Mouse (Mus musculus) kidney, embryonic 14.5 days (tissue): ENCODE data around the gene Tubgcp4. TPM values are rescaled to one million over a fixed set of nuclear protein-coding genes. Genes with fewer than 3 reads are reported as not detected.

Experiments used
- ATAC-seq: fragments of 200-750 bp; cut with Nextera tagmentation; 2 replicates; pipeline ENCODE4 v1.8.0; 2017; ENCODE audit warnings: moderate number of reproducible peaks, mild to moderate bottlenecking, moderate TSS enrichment, moderate library complexity; ENCODE audit not compliant: low FRiP score, low TSS enrichment
- H3K27ac ChIP-seq: fragments of 300-500 bp; sonication (generic); 2 replicates; pipeline ENCODE4 v1.5.1; 2014; ENCODE audit warnings: low read depth, mild to moderate bottlenecking, low read length, moderate library complexity, mixed read lengths
- H3K27me3 ChIP-seq: fragments of 300-500 bp; sonication (generic); 2 replicates; pipeline ENCODE4 v1.6.1; 2014; ENCODE audit warnings: mild to moderate bottlenecking, low read length; ENCODE audit not compliant: control insufficient read depth, insufficient read depth
- H3K36me3 ChIP-seq: fragments of 300-500 bp; sonication (generic); 2 replicates; pipeline ENCODE4 v1.6.1; 2014; ENCODE audit warnings: low read length, mixed read lengths; ENCODE audit not compliant: control insufficient read depth, insufficient read depth
- H3K4me1 ChIP-seq: fragments of 300-500 bp; sonication (generic); 2 replicates; pipeline ENCODE4 v1.6.1; 2014; ENCODE audit warnings: low read length, mixed read lengths; ENCODE audit not compliant: control insufficient read depth, insufficient read depth
- H3K4me2 ChIP-seq: fragments of 300-500 bp; sonication (generic); replicated peaks from 2 replicates; pipeline ENCODE4 v1.6.1; 2014; ENCODE audit warnings: low read depth, mild to moderate bottlenecking, low read length
- H3K4me3 ChIP-seq: fragments of 300-500 bp; sonication (generic); 2 replicates; pipeline ENCODE4 v1.5.1; 2014; ENCODE audit warnings: mild to moderate bottlenecking, low read length
- H3K9ac ChIP-seq: fragments of 300-500 bp; sonication (generic); 2 replicates; pipeline ENCODE4 v1.6.1; 2014; ENCODE audit warnings: low read depth, mild to moderate bottlenecking, low read length, moderate library complexity
- H3K9me3 ChIP-seq: fragments of 300-500 bp; sonication (generic); 2 replicates; pipeline ENCODE4 v1.6.1; 2016; ENCODE audit warnings: low read length; ENCODE audit not compliant: control insufficient read depth
- WGBS: fragments of 180-500 bp; shearing (Covaris S2); extraction: QIAGEN DNeasy Blood & Tissue Kit; methylation state at CpG from one replicate; pipeline ENCODE4 v1.1.7; 2014; 5-methylcytosine and 5-hydroxymethylcytosine counted together
- polyA plus RNA-seq: library from polyadenylated mRNA; unstranded; fragments of >200 nt; fragmentation: Nextera tagmentation; extraction: Ambion mirVana; gene quantifications from 2 replicates; pipeline ENCODE4 v1.2.1, GENCODE M21; 2014

Gene Tubgcp4
- polyA plus RNA-seq, 1 experiment from 2014 or later = 59.9 TPM

DNA sequence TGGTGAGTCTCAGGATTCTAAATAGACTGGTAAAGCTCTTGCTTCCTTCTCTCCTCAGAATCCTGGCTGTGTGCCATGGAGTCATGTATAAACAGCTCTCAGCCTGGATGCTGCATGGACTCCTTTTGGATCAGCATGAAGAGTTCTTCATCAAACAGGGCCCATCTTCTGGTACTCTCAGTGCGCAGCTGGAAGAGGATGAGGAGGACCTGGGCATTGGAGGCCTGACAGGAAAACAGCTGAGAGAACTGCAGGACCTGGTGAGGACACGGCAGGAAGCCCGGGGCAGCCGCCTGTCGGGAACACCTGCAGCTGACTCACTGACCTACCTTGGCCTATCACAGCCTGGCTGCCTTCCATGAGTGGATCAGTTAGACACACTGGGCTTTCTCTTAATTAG lies 13.0 kb downstream of the Tubgcp4 start:
- Histone ChIP-seq H3K27ac (no peak overlapping the region), H3K4me2 (no peak overlapping the region), H3K27me3 (no peaks in the 10 kb centered on the region), H3K4me3 (no peak overlapping the region), H3K9ac (no peak overlapping the region), H3K4me1 (no peaks in the 10 kb centered on the region), H3K36me3 (peaks cover 72% of the 10 kb centered on the region), H3K9me3 (no peaks in the 10 kb centered on the region)
- 89% methylated on average over 5 of the region's 5 CpGs for WGBS
- ATAC-seq = no peak

DNA sequence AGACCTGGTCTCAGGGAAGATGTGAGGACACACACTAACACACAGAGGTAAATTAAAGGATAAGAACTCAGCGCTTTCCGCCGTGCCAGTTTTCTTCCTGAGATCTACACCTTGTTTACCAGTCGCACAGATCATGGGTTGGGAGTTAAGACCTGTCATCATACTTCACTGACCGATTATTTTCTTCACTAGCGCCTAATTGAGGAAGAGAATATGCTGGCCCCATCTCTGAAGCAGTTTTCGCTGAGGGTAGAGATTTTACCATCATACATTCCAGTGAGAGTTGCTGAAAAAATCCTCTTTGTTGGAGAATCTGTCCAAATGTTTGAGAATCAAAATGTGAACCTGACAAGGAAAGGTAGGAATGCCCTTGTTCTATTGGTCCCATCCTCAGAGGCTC lies 13.7 kb downstream of the Tubgcp4 start:
- Histone ChIP-seq H3K36me3 (peaks cover 74% of the 10 kb centered on the region), H3K4me2 (no peak overlapping the region), H3K9ac (no peak overlapping the region), H3K4me3 (no peak overlapping the region), H3K27me3 (no peaks in the 10 kb centered on the region), H3K9me3 (no peaks in the 10 kb centered on the region), H3K4me1 (no peaks in the 10 kb centered on the region), H3K27ac (no peak overlapping the region)
- WGBS = 98% methylated on average over 7 of the region's 7 CpGs
- no peak for ATAC-seq

DNA sequence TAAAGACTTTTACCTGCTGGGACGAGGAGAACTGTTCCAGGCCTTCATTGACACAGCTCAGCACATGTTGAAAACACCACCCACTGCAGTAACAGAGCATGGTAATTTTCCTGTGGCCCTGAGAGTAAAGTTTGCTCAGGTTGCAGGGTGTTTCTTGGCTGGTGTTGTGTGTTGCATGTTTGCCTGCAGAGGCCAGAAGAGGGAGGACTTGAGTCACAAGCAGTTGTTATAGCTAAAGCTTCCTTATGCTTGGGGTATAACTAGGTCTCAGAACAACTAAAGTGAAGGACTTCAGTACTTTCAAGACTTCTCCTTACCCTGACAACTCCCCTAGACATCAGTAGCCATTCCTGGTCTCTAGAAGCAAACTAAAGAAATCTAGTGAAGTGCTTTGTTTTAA lies 18.1 kb downstream of the Tubgcp4 start:
- Histone ChIP-seq H3K9ac (no peak overlapping the region), H3K27me3 (no peaks in the 10 kb centered on the region), H3K9me3 (no peaks in the 10 kb centered on the region), H3K4me3 (no peak overlapping the region), H3K27ac (no peak overlapping the region), H3K4me2 (no peak overlapping the region), H3K4me1 (no peaks in the 10 kb centered on the region), H3K36me3 (peaks cover 94% of the 10 kb centered on the region)
- no peak for ATAC-seq
- 68% methylated on average over 1 of the region's 1 CpGs for WGBS

DNA sequence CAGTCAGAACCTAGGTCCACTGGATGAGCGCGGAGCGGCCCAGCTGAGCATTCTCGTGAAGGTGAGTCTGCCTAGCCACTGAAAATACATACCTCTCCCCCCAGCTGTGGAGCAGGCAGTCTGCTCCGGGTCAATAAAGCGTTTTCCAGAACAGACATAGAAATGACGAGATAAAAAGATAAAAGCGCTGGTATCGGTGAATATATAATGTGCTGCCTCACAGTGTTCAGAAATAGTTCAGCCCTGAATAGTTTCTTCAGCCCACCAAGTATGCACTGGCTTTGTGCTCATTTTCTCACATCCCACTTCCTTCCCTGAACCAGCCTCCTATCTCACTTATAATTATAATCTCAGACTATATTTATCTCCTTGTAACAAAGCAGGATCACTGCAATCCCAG lies 25.0 kb downstream of the Tubgcp4 start:
- Histone ChIP-seq H3K9me3 (no peaks in the 10 kb centered on the region), H3K27me3 (no peaks in the 10 kb centered on the region), H3K27ac (no peak overlapping the region), H3K4me3 (no peak overlapping the region), H3K36me3 (peaks cover 99% of the 10 kb centered on the region), H3K9ac (no peak overlapping the region), H3K4me2 (no peak overlapping the region), H3K4me1 (no peaks in the 10 kb centered on the region)
- 91% methylated on average over 9 of the region's 9 CpGs for WGBS
- ATAC-seq = no peak

DNA sequence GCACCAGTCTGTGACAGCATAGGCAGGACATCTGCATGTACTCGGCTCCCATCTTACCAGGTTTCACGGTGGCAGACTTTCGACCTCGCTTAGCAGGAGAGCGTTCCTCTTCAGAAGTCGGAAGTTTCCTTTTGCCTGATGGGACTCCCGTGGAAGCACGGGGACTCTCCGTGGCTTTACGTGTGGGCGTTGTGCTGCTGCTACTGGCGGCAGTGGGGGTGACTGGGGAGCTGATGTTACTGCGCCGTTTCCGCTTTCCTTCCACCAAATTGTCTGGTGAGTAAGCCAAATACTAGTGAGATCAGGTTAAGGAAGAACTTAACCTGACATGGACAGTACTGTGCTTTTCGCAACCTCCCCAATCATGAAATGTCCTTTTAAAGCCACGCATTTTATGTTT lies 33.8 kb downstream of the Tubgcp4 start:
- no peaks in the 10 kb centered on the region for H3K4me1 ChIP-seq
- H3K9ac ChIP-seq = no peak overlapping the region
- H3K27ac ChIP-seq = no peak overlapping the region
- no peak overlapping the region for H3K4me3 ChIP-seq
- ATAC-seq = no peak
- 94% methylated on average over 17 of the region's 17 CpGs for whole genome bisulfite sequencing
- H3K36me3 ChIP-seq = peaks cover 93% of the 10 kb centered on the region
- H3K9me3 ChIP-seq = no peaks in the 10 kb centered on the region
- no peak overlapping the region for H3K4me2 ChIP-seq
- no peaks in the 10 kb centered on the region for H3K27me3 ChIP-seq

DNA sequence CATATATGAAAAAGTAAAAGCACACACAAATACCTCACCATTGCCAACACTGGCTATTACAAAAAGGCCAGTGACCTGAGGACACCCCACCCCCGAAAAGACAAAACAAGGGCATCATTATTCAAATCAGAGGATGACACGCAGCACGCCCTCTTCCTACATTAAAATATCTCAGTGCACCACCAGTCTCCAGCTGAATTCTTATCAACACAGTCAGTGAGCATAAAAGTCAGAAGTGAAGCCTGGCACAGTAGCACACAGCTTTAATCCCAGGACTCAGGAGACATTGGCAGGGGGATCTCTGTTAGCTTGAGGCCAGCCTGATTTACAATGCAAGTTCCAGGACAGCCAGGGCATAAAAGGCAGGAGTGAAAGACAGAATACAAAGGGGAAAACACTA lies 36.1 kb downstream of the Tubgcp4 start:
- Histone ChIP-seq H3K9ac (no peak overlapping the region), H3K9me3 (no peaks in the 10 kb centered on the region), H3K4me2 (no peak overlapping the region), H3K36me3 (peaks cover 87% of the 10 kb centered on the region), H3K27ac (no peak overlapping the region), H3K27me3 (no peaks in the 10 kb centered on the region), H3K4me3 (no peak overlapping the region), H3K4me1 (no peaks in the 10 kb centered on the region)
- WGBS = 92% methylated on average over 3 of the region's 3 CpGs
- no peak for ATAC-seq

DNA sequence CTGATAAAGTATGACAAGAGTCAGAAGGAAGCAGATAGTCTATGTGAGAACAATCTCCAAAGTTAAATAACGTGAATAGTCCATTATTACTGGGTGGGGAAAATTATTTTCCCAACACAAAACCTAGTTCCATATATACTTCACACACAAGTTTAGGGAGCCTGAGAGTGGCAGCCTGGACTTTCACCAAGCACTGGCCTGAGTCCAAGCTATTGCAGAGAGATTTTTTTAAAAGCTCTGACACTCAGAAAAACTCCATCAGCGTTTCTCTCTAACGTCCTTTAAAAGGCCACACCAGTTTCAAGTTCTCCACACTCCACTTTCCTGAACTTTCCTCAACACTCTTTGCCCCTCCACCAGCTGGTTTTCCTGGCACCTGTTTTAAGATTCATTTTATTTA lies 44.0 kb downstream of the Tubgcp4 start:
- peaks cover 80% of the 10 kb centered on the region for H3K36me3 ChIP-seq
- H3K4me2 ChIP-seq = no peak overlapping the region
- H3K9ac ChIP-seq = no peak overlapping the region
- no peaks in the 10 kb centered on the region for H3K4me1 ChIP-seq
- no peak for ATAC-seq
- H3K27ac ChIP-seq = no peak overlapping the region
- H3K27me3 ChIP-seq = no peaks in the 10 kb centered on the region
- 87% methylated on average over 3 of the region's 3 CpGs for WGBS
- H3K9me3 ChIP-seq = no peaks in the 10 kb centered on the region
- H3K4me3 ChIP-seq = no peak overlapping the region

DNA sequence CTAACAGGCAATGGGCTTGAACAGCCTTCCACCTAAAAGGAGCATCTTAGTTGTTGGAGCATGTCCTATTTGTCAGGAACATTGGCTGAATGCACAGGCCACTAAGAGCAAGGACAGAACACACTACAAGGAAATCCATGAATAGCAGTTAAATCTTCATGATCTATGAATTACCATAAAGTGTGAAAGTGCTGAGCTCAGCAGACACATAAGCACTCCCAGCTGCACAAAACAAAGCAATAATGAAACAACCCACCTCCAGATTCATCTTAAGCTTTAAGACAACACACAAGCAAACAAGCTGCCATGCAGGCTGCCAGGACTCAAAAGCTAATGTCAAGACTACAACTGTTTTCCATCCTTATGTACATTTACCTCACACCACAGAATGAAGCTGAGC lies 48.7 kb downstream of the Tubgcp4 start:
- no peak overlapping the region for H3K4me3 ChIP-seq
- no peaks in the 10 kb centered on the region for H3K9me3 ChIP-seq
- ATAC-seq = no peak
- peaks cover 78% of the 10 kb centered on the region for H3K36me3 ChIP-seq
- no peaks in the 10 kb centered on the region for H3K4me1 ChIP-seq
- no peaks in the 10 kb centered on the region for H3K27me3 ChIP-seq
- no peak overlapping the region for H3K4me2 ChIP-seq
- no peak overlapping the region for H3K27ac ChIP-seq
- no peak overlapping the region for H3K9ac ChIP-seq

DNA sequence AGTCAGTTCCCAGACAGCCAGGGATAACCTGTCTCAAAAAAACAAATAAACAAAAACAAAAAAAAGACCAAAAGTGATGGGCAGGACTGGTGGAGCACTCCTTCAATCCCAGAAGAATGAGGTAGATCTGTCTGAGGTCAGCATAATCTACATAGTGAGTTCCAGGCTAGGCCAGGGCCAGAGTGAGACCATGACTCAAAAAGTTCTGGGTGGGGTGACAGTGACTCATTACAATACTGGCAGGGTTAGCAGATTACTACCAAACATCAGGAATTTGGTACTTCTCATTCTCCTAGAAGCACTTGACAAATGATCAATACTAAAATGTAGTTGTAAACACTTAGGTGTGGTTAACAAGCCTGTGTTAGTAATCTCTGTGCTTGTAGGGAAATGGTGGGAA lies 49.5 kb downstream of the Tubgcp4 start:
- Histone ChIP-seq H3K4me1 (no peaks in the 10 kb centered on the region), H3K4me3 (no peak overlapping the region), H3K4me2 (no peak overlapping the region), H3K27ac (no peak overlapping the region), H3K9ac (no peak overlapping the region), H3K27me3 (no peaks in the 10 kb centered on the region), H3K9me3 (no peaks in the 10 kb centered on the region), H3K36me3 (peaks cover 72% of the 10 kb centered on the region)
- no peak for ATAC-seq

DNA sequence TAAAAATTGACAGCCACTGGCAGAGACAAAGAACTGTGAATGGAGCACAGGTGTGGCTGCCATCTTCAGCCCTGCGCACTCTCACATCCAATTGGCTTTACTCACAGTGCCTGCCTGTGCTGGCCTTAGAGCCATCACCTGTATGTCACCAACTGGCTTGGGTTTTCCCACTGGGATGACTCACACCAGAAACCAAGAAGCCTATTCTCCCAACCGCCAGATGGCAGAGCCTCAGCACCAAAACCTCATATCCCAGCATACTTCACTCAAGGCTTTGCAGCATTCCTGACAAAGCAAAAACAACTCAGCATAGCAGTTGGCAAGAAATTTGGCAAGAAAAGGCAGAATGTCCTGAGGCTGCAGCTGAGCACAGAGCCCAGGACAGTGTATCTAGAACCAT lies 52.6 kb downstream of the Tubgcp4 start:
- H3K4me3 ChIP-seq = no peak overlapping the region
- WGBS = 91% methylated on average over 2 of the region's 2 CpGs

More for the DNA sequence above, 52.6 kb downstream of the Tubgcp4 start:
- peaks cover 79% of the 10 kb centered on the region for H3K36me3 ChIP-seq
- H3K27ac ChIP-seq = no peak overlapping the region
- no peaks in the 10 kb centered on the region for H3K9me3 ChIP-seq
- no peak for ATAC-seq
- H3K27me3 ChIP-seq = no peaks in the 10 kb centered on the region
- no peak overlapping the region for H3K4me2 ChIP-seq
- H3K9ac ChIP-seq = no peak overlapping the region
- H3K4me1 ChIP-seq = no peaks in the 10 kb centered on the region
